Mouse (Mus musculus) splenic B cell, adult 2 months (primary cell): Measurements from ENCODE around the gene Slc38a3.
A peak's percentile ranks its signal among the peaks of the same experiment; 100 is the strongest.

Experiments
- DNase-seq: peaks from one replicate; pipeline ENCODE4 v3.0.0-alpha.2; 2011; ENCODE audit warnings: low read depth, low spot score
- H3K27me3 ChIP-seq: 2 replicates; pipeline ENCODE4 v1.6.1; 2012; ENCODE audit warnings: mild to moderate bottlenecking, low read length, moderate library complexity, mixed read lengths; ENCODE audit not compliant: control insufficient read depth, poor library complexity, insufficient read depth, severe bottlenecking
- H3K36me3 ChIP-seq: 2 replicates; pipeline ENCODE4 v1.6.1; 2012; ENCODE audit warnings: mild to moderate bottlenecking, low read length, moderate library complexity, mixed read lengths; ENCODE audit not compliant: control insufficient read depth, poor library complexity, insufficient read depth, severe bottlenecking

Gene Slc38a3

GRCm38 (mm10) chr9:107669480-107669945, at the start of gene Slc38a3:
Gene Slc38a3, minus strand, starts transcription at chr9:107669530.
- Histone ChIP-seq H3K36me3 (no peaks in the 10 kb centered on the region), H3K27me3 (no peaks in the 10 kb centered on the region)
- DNase-seq, result no peak

DNA sequence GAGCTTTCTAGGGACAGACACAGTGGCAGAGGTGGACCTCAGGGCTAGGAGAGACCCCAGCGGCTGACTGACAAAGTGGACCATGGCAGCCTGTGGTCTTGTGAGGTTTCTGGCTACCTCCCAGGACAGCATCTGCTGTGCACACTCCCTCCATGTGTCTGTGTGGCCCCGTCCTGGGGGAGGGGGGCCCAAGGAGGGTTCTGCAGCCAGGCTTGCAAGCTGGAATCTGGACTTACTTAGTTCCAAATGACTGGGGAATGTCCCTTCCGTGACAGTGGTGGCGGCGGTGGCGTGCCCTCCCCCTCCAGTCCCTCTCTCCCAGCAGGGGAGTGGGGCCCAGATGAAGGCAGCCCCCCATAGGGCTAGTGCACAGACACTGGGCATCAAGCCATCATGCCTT, 47.6 kb upstream of the Slc38a3 start:
- DNase-seq, result no peak
- H3K36me3 ChIP-seq, result no peaks in the 10 kb centered on the region
- no peaks in the 10 kb centered on the region for H3K27me3 ChIP-seq

- no peak for DNase-seq
- H3K36me3 ChIP-seq, result no peaks in the 10 kb centered on the region
- no peaks in the 10 kb centered on the region for H3K27me3 ChIP-seq
These were observed 46.3 kb upstream of the Slc38a3 start for GRCm38 (mm10) chr9:107715632-107716031.

- Histone ChIP-seq H3K36me3 (no peaks in the 10 kb centered on the region), H3K27me3 (no peaks in the 10 kb centered on the region)
- no peak for DNase-seq
These were observed 45.1 kb upstream of the Slc38a3 start for GRCm38 (mm10) chr9:107714221-107714952.

GRCm38 (mm10) chr9:107709697-107710483, 40.6 kb upstream of the Slc38a3 start, which contains the start of gene Sema3f:
Gene Sema3f, minus strand, starts transcription at chr9:107710475.
- Histone ChIP-seq H3K27me3 (no peaks in the 10 kb centered on the region), H3K36me3 (no peaks in the 10 kb centered on the region)
- DNase-seq, result peak; percentile 70

GRCm38 (mm10) chr9:107709096-107709696, 39.9 kb upstream of the Slc38a3 start:
- Histone ChIP-seq H3K36me3 (no peaks in the 10 kb centered on the region), H3K27me3 (no peaks in the 10 kb centered on the region)
- no peak for DNase-seq

DNA sequence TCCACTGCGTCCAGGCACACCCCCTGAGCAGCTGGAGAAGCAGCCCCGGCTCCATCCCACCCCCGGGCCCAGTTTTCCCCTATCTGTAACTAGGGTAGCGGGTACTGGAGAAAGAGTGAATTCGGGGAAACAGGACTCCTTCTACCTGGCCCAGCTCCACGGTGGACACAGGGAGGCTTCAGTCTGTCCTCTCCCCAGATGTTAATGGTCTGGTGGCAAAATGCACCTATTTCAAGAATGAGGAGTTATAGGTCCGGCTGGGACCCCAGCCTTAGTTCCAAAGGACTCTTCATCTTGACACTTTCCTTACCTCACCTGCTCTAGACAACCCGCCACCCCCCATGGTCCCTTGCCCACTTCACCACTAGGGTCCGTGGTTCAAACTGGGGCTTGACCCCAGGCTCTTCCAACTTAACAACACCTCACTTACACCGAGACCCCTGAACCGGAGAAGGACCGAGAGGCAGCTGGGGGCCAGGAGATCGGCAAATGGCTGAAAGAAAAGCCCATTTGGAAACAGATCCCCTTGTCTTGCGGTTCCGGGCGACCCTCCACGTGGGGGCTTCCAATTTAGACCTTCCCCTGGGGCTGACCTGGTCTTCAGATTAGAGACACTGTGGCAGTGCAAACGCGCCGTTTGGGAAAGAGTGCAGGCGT, 39.2 kb upstream of the Slc38a3 start:
- no peaks in the 10 kb centered on the region for H3K36me3 ChIP-seq
- DNase-seq, result no peak

DNA sequence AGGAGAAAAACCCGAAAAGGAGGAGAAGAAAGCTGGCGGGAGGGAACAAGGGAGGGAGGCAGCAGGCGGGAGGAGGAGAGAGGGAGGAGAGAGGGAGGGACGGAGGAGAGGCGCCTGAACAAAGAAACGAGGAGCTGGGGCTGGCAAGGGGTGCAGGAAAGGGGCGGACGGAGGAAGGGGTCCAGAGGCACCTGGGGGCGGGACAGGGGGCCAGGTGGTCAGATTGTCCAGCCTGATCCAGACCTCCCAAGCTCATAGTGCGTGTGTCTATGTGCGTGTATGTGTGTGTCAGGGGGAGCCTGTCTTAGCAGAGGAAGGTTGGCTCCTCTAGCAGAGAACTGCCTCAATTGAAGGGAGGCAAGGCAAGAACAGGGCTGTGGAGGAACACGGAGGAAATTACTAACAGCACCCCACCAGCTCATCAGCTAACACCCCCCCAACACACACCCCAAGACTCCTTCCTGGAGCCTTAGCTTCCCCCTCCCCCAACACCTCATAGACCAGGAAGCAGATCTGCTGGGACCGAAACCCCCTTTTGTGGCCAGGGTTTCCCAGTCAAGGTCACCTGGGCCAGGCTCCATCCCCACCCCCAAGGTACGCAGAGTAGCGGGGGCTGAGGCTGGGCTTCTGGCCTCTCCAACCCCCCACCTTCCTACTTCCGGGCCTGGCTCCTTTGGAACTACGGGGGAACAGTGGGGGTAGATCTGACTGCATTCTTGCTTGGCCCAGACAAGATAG, 38.5 kb upstream of the Slc38a3 start:
- Histone ChIP-seq H3K36me3 (no peaks in the 10 kb centered on the region), H3K27me3 (no peaks in the 10 kb centered on the region)
- no peak for DNase-seq

More for the DNA sequence above, 39.2 kb upstream of the Slc38a3 start:
- no peaks in the 10 kb centered on the region for H3K27me3 ChIP-seq

- H3K27me3 ChIP-seq, result no peaks in the 10 kb centered on the region
- no peak for DNase-seq
- H3K36me3 ChIP-seq, result no peaks in the 10 kb centered on the region
These were observed 37.5 kb upstream of the Slc38a3 start for GRCm38 (mm10) chr9:107706781-107707211.

DNA sequence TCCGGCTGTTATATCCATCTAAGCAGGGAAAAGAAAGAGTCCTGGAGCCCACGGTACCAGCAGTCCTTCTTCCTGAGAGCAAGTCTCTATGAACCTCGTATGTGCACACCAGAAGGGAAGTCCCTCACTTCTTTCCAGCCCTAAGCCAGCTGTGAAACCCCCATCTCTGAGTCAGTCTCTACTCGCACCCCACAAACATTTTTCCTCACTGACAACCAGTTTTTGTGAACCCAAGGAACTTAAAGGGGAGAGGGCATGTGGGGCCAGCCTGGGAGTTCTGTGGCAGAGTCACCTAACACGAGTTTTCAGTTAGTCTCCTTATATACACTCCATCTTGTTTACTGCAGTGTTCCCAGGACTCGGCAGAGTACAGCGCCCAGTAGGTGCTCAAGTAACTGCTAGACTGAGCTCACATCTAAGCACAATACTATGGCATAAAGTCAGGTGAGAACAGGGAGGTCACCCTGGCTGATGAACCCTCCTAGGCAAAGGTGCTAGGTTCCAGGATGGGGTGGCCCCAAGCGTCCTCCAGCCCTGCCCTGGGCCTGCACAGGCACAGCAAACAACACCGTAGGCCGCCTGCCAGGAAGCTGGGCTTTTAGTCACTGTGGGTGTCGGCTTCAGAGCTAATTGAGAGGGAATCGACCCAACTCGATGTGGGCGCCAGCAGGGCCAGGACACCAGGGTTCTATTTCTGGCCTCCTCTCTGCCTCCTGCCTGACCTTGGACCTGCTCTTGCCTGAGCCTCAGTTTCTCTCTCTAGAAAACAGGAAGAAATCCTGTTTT, 34.2 kb upstream of the Slc38a3 start:
- Histone ChIP-seq H3K36me3 (no peaks in the 10 kb centered on the region), H3K27me3 (no peaks in the 10 kb centered on the region)
- DNase-seq, result no peak

DNA sequence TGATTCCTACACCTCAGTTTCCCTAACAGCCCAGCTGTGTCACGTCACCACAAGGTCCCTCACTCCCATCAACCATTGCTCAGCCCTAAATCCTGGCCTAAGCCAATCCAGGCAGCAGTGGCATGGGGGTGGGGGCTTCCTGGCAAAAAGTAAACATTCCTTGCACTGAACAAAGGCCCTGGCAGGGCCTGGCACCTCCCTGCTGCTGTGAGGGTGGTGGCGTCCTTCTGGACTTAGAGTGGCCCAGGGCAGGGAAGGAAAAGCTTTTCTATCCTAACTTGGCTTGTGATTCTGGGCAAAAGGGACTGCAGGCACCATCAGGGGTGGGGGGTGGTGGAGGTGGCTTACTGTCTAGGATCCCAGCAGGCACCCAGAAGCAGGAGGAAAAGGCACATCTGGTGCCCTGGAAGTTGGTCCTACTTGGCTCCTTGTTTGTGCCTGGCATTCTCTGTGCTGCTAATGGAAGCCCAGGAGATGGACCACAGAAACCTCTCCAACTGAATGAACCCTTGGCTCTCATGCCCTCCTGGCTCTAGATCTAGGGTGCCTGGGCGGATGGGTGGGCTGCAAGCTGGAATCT, 33.4 kb upstream of the Slc38a3 start:
- DNase-seq, result no peak
- no peaks in the 10 kb centered on the region for H3K36me3 ChIP-seq
- H3K27me3 ChIP-seq, result no peaks in the 10 kb centered on the region

- DNase-seq, result no peak
- no peaks in the 10 kb centered on the region for H3K27me3 ChIP-seq
- no peaks in the 10 kb centered on the region for H3K36me3 ChIP-seq
These were observed 32.3 kb upstream of the Slc38a3 start for GRCm38 (mm10) chr9:107701594-107701993.

- H3K36me3 ChIP-seq, result no peaks in the 10 kb centered on the region
- H3K27me3 ChIP-seq, result no peaks in the 10 kb centered on the region
- DNase-seq, result no peak
These were observed 30.8 kb upstream of the Slc38a3 start for GRCm38 (mm10) chr9:107700114-107700571.
